Mouse (Mus musculus) limb, embryonic 14.5 days (tissue): ENCODE data around the gene 1700029F12Rik. TPM values are rescaled to one million over a fixed set of nuclear protein-coding genes. Genes with fewer than 3 reads are reported as not detected.
A peak's percentile ranks its signal among the peaks of the same experiment; 100 is the strongest.
"Not testable (repeated sequence)": the region's sequence is repeated elsewhere in the genome, so short reads cannot be mapped to it uniquely, and the experiment has no call there.

Source experiments
- ATAC-seq: fragments of 200-750 bp; cut with Nextera tagmentation; 2 replicates; pipeline ENCODE4 v1.8.0; 2017; ENCODE audit warnings: low read depth, moderate number of reproducible peaks, moderate TSS enrichment; ENCODE audit not compliant: low FRiP score
- DNase-seq: peaks from one replicate; pipeline ENCODE4 v3.0.0-alpha.2; 2015; ENCODE audit warnings: low spot score
- H3K27ac ChIP-seq: fragments of 300-500 bp; sonication (generic); replicated peaks from 2 replicates; pipeline ENCODE4 v1.5.1; 2014; ENCODE audit warnings: low read depth, mild to moderate bottlenecking, low read length, moderate library complexity, mixed read lengths
- H3K27me3 ChIP-seq: fragments of 300-500 bp; sonication (generic); 2 replicates; pipeline ENCODE4 v1.6.1; 2014; ENCODE audit warnings: low read length, mixed read lengths; ENCODE audit not compliant: control insufficient read depth, insufficient read depth
- H3K36me3 ChIP-seq: fragments of 300-500 bp; sonication (generic); 2 replicates; pipeline ENCODE4 v1.6.1; 2014; ENCODE audit warnings: mild to moderate bottlenecking, low read length, moderate library complexity, mixed read lengths; ENCODE audit not compliant: control insufficient read depth, insufficient read depth
- H3K4me1 ChIP-seq: fragments of 300-500 bp; sonication (generic); 2 replicates; pipeline ENCODE4 v1.6.1; 2014; ENCODE audit warnings: antibody characterized with exemption, low read length, mixed read lengths; ENCODE audit not compliant: control insufficient read depth, insufficient read depth
- H3K4me2 ChIP-seq: fragments of 300-500 bp; sonication (generic); replicated peaks from 2 replicates; pipeline ENCODE4 v1.6.1; 2014; ENCODE audit warnings: low read depth, mild to moderate bottlenecking, low read length, moderate library complexity; ENCODE audit not compliant: severe bottlenecking
- H3K4me3 ChIP-seq: fragments of 300-500 bp; sonication (generic); replicated peaks from 2 replicates; pipeline ENCODE4 v1.5.1; 2014; ENCODE audit warnings: low read length
- H3K9ac ChIP-seq: fragments of 300-500 bp; sonication (generic); 2 replicates; pipeline ENCODE4 v1.6.1; 2014; ENCODE audit warnings: mild to moderate bottlenecking, low read depth, low read length, moderate library complexity; ENCODE audit not compliant: severe bottlenecking
- H3K9me3 ChIP-seq: fragments of 300-500 bp; sonication (generic); 2 replicates; pipeline ENCODE4 v1.6.1; 2016; ENCODE audit warnings: low read length; ENCODE audit not compliant: control insufficient read depth
- POLR2A ChIP-seq: fragments of 200-500 bp; IDR thresholded peaks from 2 replicates; pipeline ENCODE4 v1.8.0; 2012; ENCODE audit warnings: inconsistent platforms, mild to moderate bottlenecking, moderate library complexity, borderline replicate concordance; ENCODE audit not compliant: insufficient read depth, insufficient read length; ENCODE audit errors: extremely low read depth
- WGBS: fragments of 180-500 bp; shearing (Covaris S2); extraction: QIAGEN DNeasy Blood & Tissue Kit; methylation state at CpG from one replicate; pipeline ENCODE4 v1.1.7; 2014; 5-methylcytosine and 5-hydroxymethylcytosine counted together
- polyA plus RNA-seq, 2 experiments: library from polyadenylated mRNA; depleted of rRNA in 1 of 2; stranded (reverse) in 1 of 2; unstranded in 1 of 2; fragments of >200 nt; fragmentation: Nextera tagmentation in 1 of 2; extraction: Ambion mirVana in 1 of 2; gene quantifications; 2 replicates each; pipeline versions ENCODE4 v1.2.1 to v1.2.3; 2012 to 2014

1700029F12Rik gene
- polyA plus RNA-seq, 2 experiments = not detected

DNA sequence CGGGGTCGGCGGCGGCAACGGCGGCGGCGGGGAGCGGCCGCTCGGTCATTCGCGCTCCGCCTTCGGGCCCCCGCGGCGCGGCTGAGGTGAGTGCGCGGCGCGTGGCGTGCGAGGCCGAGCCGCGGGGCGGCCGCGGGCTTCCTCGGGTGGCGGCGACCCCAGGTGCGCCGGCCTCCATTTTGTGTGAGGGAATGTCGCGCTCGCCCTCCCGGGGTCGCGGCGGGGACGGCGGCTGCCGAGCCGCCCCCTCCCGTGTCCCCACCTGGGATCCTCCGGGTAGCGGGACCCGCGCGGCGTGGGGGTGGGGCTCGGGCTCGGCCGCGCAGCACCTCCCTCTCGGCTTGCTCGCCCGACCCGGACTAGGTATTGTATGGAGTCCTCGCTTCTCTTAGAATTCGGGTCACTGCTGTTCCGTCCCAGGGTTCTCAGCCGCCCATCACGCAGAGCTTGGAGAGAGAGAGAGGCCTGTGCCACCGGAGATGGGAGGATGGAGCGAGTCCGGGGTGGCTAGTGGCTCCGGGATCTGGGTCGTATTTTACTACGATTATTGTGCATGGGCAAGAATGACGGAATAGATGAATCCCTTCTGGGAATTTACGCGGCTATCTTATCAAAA, 37.6 kb upstream of the 1700029F12Rik start:
- Histone ChIP-seq H3K27ac (no peak overlapping the region), H3K36me3 (no peaks in the 10 kb centered on the region), H3K4me2 (peak overlapping the region; percentile 93), H3K4me3 (peak overlapping the region; percentile 80), H3K27me3 (peaks cover 9% of the 10 kb centered on the region; the same call in 1 of the 2 replicates), H3K9ac (peak overlapping the region; percentile 74), H3K9me3 (no peaks in the 10 kb centered on the region), H3K4me1 (no peaks in the 10 kb centered on the region)
- DNase-seq (no peak), ATAC-seq (peak; percentile 76)
- TF ChIP-seq POLR2A = no peak
- WGBS = under 1% methylated on average over 35 of the region's 76 CpGs

DNA sequence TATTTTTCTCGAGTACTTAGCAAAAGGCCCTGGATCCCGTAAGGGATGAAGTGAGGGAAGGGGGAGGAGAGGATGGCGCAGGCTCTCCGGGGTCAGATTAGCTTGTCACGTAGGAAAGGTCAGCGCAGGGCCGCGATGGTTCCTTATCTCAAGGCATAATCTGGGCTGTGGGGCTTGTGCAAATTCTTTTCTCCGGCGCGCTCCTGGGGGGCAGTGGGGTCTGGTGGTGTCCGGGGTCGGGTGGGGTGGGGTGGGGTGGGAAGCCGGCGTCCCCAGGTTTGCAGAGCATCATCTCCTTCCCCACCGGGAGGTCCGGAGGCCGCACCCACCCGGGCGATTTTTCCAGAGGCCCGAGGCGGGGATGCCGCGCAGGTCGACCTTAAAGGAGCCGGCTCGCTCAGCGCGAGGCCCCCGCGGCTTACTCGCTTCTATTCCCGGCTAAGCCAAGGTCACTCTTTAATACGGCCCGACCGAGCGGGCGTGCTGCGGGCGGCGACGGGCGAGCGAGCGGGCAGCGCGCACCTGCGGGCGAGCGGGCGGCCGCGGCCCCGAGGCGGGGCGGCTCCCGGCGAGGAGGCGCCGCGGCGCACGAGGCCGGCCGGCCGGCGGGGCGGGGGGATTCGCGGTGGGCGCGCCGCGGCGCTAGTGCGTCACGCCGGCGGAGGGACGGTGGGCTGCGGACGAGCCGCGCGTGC, 36.9 kb upstream of the 1700029F12Rik start:
- H3K36me3 ChIP-seq = no peaks in the 10 kb centered on the region
- H3K4me1 ChIP-seq = no peaks in the 10 kb centered on the region
- H3K4me3 ChIP-seq = peak overlapping the region; percentile 80
- no peak for TF ChIP-seq POLR2A
- WGBS = under 1% methylated on average over 55 of the region's 85 CpGs
- H3K27me3 ChIP-seq = peaks cover 9% of the 10 kb centered on the region; the same call in 1 of the 2 replicates
- ATAC-seq (peak; percentile 77), DNase-seq (no peak)
- peak overlapping the region; percentile 93 for H3K4me2 ChIP-seq
- H3K9ac ChIP-seq = peak overlapping the region; percentile 74
- no peak overlapping the region for H3K27ac ChIP-seq
- H3K9me3 ChIP-seq = no peaks in the 10 kb centered on the region

DNA sequence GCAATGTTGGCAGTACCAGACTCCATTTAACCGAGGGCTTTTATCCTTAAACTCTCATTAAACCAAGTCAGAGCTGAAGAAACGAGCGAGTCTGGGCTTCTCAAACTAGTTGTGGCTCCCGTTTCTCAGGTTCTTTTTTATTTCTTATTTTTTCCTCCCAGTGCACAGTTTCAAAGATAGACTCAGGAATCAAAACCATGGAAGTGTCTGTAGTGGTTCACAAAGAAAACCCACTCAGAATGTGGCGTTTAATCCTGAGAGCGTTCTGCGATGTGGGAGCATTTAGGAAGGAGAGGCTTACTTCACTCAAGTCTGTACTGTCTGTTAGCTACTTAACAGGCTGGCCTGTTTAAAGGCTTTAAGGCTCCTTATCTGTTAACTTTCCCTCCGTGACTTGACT, 34.0 kb upstream of the 1700029F12Rik start:
- Histone ChIP-seq H3K4me3 (no peak overlapping the region), H3K9me3 (no peaks in the 10 kb centered on the region), H3K4me1 (no peaks in the 10 kb centered on the region; the same call in 1 of the 2 replicates), H3K27ac (no peak overlapping the region), H3K27me3 (peaks cover 8% of the 10 kb centered on the region; the same call in 1 of the 2 replicates), H3K4me2 (no peak overlapping the region), H3K9ac (no peak overlapping the region), H3K36me3 (no peaks in the 10 kb centered on the region)
- 38% methylated on average over 8 of the region's 8 CpGs for WGBS
- no peak for ATAC-seq
- no peak for TF ChIP-seq POLR2A
- no peak for DNase-seq

DNA sequence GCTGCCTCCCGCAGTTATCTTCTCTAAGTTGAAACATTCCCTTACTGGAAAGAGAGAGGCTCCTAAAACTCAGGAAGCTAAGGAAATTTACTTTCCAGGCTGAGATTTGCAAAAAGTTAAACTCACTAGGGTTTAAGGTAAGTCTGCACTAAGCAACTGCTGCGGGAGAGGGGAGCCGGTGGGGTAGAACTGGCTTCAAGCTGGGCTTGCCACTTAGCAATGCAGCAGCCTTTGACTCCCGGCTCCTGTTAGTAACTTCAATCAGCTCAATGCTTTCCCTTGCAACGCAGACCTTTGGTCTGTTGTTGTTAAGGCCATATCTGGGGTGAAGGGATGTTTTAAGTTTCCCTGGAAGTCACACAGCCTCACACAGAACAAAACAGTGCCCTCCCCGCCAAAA, 33.5 kb upstream of the 1700029F12Rik start:
- 12% methylated on average over 6 of the region's 6 CpGs for WGBS

DNA sequence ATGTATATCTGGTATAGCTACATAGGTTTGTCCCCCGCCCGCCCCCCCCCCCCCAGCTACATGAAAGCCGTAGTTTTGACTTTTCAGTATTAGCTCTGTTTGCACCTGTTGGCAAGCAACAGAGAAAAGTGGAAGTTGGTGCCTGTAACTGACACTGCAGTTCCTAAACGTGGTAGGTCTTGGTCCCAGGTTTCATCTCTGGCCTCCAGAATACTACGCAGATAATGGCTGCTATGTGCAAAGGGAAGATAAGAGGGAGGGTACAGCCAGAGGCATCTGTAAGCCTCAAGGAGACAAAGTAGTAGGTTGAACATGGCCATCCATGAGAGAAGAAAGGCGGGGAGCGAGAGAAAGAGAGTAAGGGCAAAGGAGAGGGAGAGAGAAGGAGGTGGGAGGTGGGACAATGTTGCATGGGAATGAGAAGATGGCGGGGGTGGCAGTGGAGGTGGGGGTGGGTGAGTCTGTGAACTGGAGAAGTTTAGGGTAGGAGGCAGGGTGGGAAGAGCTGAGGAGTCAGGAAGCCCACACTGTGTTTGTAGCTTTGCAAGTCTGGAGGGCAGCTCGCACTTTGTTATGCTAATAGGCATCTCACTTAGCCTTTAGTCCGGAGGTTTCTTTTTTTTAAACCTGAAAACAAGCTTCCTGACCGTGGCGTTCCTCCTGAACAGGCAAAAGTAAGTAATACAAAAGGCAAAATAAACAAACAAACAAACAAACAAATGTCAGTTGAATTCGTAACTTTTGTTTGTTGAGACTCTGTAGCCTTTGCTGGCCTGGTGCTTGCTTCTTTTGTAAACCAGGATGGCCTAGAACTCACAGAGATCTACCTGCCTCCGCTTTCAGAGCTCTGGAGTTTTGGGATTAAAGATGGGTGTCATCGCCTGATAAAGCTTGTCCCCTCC, 32.7 kb upstream of the 1700029F12Rik start, which contains the start of gene Fam169a:
TSS of gene Fam169a (plus strand) at position 638 of the 902 bp plus-strand sequence.
- Histone ChIP-seq H3K27me3 (0 out of 2 replicates have a peak, but pooled peaks cover 3% of the 10 kb centered on the region), H3K9ac (no peak within 1 kb of the TSS), H3K27ac (no peak within 1 kb of the TSS), H3K9me3 (no peaks in the 10 kb centered on the region), H3K4me2 (no peak within 1 kb of the TSS), H3K36me3 (no peaks in the 10 kb centered on the region), H3K4me1 (no peaks in the 10 kb centered on the region; the same call in 1 of the 2 replicates), H3K4me3 (no peak within 1 kb of the TSS)
- ATAC-seq (no peak), DNase-seq (no peak)
- TF ChIP-seq POLR2A = no peak
- 65% methylated on average over 15 of the region's 15 CpGs for WGBS

More for the DNA sequence above, 33.5 kb upstream of the 1700029F12Rik start:
- H3K36me3 ChIP-seq = no peaks in the 10 kb centered on the region
- DNase-seq (no peak), ATAC-seq (no peak)
- H3K27ac ChIP-seq = no peak overlapping the region
- H3K4me2 ChIP-seq = no peak overlapping the region
- no peaks in the 10 kb centered on the region; the same call in 1 of the 2 replicates for H3K4me1 ChIP-seq
- no peak for TF ChIP-seq POLR2A
- no peaks in the 10 kb centered on the region for H3K9me3 ChIP-seq
- no peak overlapping the region for H3K4me3 ChIP-seq
- H3K27me3 ChIP-seq = 0 out of 2 replicates have a peak, but pooled peaks cover 3% of the 10 kb centered on the region
- H3K9ac ChIP-seq = no peak overlapping the region

DNA sequence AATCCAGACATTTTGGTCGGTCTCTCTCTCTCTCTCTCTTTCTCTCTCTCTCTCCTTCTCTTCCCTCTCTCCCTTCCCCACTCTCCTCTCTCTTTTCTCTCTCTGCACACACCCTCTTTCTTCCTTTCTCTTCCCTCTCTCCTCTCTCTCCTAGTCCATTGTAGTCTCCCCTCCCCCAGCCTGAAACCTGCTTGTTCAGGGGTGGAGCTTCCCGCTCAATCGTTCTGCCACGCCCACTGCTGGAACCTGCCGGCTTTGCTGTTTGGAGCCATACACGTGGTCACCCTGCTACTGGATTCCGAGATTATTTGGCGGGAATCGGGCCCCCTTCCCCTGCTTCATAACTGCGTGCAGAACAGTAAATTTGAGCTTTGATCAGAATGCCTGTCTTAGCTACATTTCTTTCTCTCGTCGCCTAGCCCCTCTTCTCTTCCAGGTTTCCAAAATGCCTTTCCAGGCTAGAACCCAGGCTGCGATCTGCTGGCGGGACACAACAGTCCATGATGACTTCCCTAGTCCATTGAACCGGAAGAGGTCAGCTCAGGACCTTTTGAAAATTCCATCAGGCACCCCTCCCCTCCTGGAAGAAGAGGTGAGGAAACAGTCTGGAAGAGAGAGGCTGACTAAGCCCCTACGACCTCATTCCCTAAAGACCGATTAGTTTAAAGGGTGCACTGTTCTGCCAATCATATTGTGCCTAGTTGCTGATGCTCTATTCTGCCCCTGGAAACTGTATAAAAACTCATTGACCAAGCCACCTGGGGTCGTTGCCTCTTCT, 30.9 kb upstream of the 1700029F12Rik start:
- whole genome bisulfite sequencing = 44% methylated on average over 18 of the region's 18 CpGs

More for the DNA sequence above, 30.9 kb upstream of the 1700029F12Rik start:
- not testable (repeated sequence) for H3K4me3 ChIP-seq, H3K27me3 ChIP-seq, H3K36me3 ChIP-seq, DNase-seq, H3K4me1 ChIP-seq, H3K9ac ChIP-seq, H3K9me3 ChIP-seq, ATAC-seq, H3K4me2 ChIP-seq, H3K27ac ChIP-seq
